Mouse (Mus musculus): ENCODE results near the gene Pax5. TPM values are rescaled to one million over a fixed set of nuclear protein-coding genes. Genes with fewer than 3 reads are reported as not detected.

Gene Pax5
- polyA plus RNA-seq, 1 experiment from 2014 or later: 0.26 TPM

- H3K9me3 ChIP-seq (replicated peaks): no peaks in the 10 kb centered on the region
- H3K36me3 ChIP-seq (replicated peaks): no peaks in the 10 kb centered on the region
- no peak for ATAC-seq (ENCODE audit: insufficient read depth)
- 57% methylated on average over 5 of the region's 5 CpGs for WGBS (ENCODE audit: insufficient replicate concordance)
- no peak overlapping the region for H3K27ac ChIP-seq (replicated peaks)
- H3K4me2 ChIP-seq: no peak overlapping the region
- no peak overlapping the region for H3K4me3 ChIP-seq (replicated peaks)
- no peaks in the 10 kb centered on the region for H3K27me3 ChIP-seq
- H3K4me1 ChIP-seq (replicated peaks): no peaks in the 10 kb centered on the region
- no peak overlapping the region for H3K9ac ChIP-seq
These were observed 171.8 kb downstream of the Pax5 start for GRCm38 (mm10) chr4:44538488-44538887.

- H3K9ac ChIP-seq: no peak overlapping the region
- ATAC-seq (ENCODE audit: insufficient read depth): no peak
- H3K27me3 ChIP-seq: no peaks in the 10 kb centered on the region
- 69% methylated on average over 4 of the region's 4 CpGs for WGBS (ENCODE audit: insufficient replicate concordance)
- H3K27ac ChIP-seq (replicated peaks): no peak overlapping the region
- no peaks in the 10 kb centered on the region for H3K36me3 ChIP-seq (replicated peaks)
- no peak overlapping the region for H3K4me3 ChIP-seq (replicated peaks)
- no peaks in the 10 kb centered on the region for H3K4me1 ChIP-seq (replicated peaks)
- H3K9me3 ChIP-seq (replicated peaks): no peaks in the 10 kb centered on the region
- H3K4me2 ChIP-seq: no peak overlapping the region
These were observed 173.5 kb downstream of the Pax5 start for GRCm38 (mm10) chr4:44536794-44537193.

GRCm38 (mm10) chr4:44535646-44536045 lies 174.6 kb downstream of the Pax5 start:
- H3K9me3 ChIP-seq (replicated peaks): no peaks in the 10 kb centered on the region
- no peak overlapping the region for H3K4me3 ChIP-seq (replicated peaks)
- WGBS (ENCODE audit: insufficient replicate concordance): 69% methylated on average over 4 of the region's 4 CpGs
- no peaks in the 10 kb centered on the region for H3K36me3 ChIP-seq (replicated peaks)
- H3K4me1 ChIP-seq (replicated peaks): no peaks in the 10 kb centered on the region
- H3K27me3 ChIP-seq: no peaks in the 10 kb centered on the region
- H3K27ac ChIP-seq (replicated peaks): no peak overlapping the region
- no peak for ATAC-seq (ENCODE audit: insufficient read depth)
- H3K4me2 ChIP-seq: no peak overlapping the region
- no peak overlapping the region for H3K9ac ChIP-seq

- no peak for ATAC-seq (ENCODE audit: insufficient read depth)
- Histone ChIP-seq H3K4me3 (replicated peaks) (no peak overlapping the region), H3K27me3 (no peaks in the 10 kb centered on the region), H3K9me3 (replicated peaks) (no peaks in the 10 kb centered on the region), H3K4me2 (no peak overlapping the region), H3K4me1 (replicated peaks) (no peaks in the 10 kb centered on the region), H3K36me3 (replicated peaks) (no peaks in the 10 kb centered on the region), H3K27ac (replicated peaks) (no peak overlapping the region), H3K9ac (no peak overlapping the region)
- WGBS (ENCODE audit: insufficient replicate concordance): 52% methylated on average over 5 of the region's 5 CpGs
These were observed 177.0 kb downstream of the Pax5 start for GRCm38 (mm10) chr4:44533286-44533685.

- no peaks in the 10 kb centered on the region for H3K27me3 ChIP-seq
- no peak overlapping the region for H3K27ac ChIP-seq (replicated peaks)
- WGBS (ENCODE audit: insufficient replicate concordance): 43% methylated on average over 5 of the region's 5 CpGs
- H3K4me2 ChIP-seq: no peak overlapping the region
- H3K9ac ChIP-seq: no peak overlapping the region
- no peaks in the 10 kb centered on the region for H3K36me3 ChIP-seq (replicated peaks)
- no peak overlapping the region for H3K4me3 ChIP-seq (replicated peaks)
- no peak for ATAC-seq (ENCODE audit: insufficient read depth)
- H3K9me3 ChIP-seq (replicated peaks): no peaks in the 10 kb centered on the region
- no peaks in the 10 kb centered on the region for H3K4me1 ChIP-seq (replicated peaks)
These were observed 177.6 kb downstream of the Pax5 start for GRCm38 (mm10) chr4:44532731-44533130.

- no peak overlapping the region for H3K9ac ChIP-seq
- WGBS (ENCODE audit: insufficient replicate concordance): 56% methylated on average over 3 of the region's 3 CpGs
- no peak overlapping the region for H3K4me3 ChIP-seq (replicated peaks)
- H3K27ac ChIP-seq (replicated peaks): no peak overlapping the region
- H3K36me3 ChIP-seq (replicated peaks): no peaks in the 10 kb centered on the region
- H3K27me3 ChIP-seq: no peaks in the 10 kb centered on the region
- ATAC-seq (ENCODE audit: insufficient read depth): no peak
- no peak overlapping the region for H3K4me2 ChIP-seq
- H3K4me1 ChIP-seq (replicated peaks): no peaks in the 10 kb centered on the region
- no peaks in the 10 kb centered on the region for H3K9me3 ChIP-seq (replicated peaks)
These were observed 185.0 kb downstream of the Pax5 start for GRCm38 (mm10) chr4:44525336-44525735.

GRCm38 (mm10) chr4:44518923-44519322 lies 191.4 kb downstream of the Pax5 start:
- no peak overlapping the region for H3K4me3 ChIP-seq (replicated peaks)
- no peak overlapping the region for H3K27ac ChIP-seq (replicated peaks)
- H3K4me2 ChIP-seq: no peak overlapping the region
- no peaks in the 10 kb centered on the region for H3K9me3 ChIP-seq (replicated peaks)
- H3K9ac ChIP-seq: no peak overlapping the region
- no peaks in the 10 kb centered on the region for H3K4me1 ChIP-seq (replicated peaks)
- WGBS (ENCODE audit: insufficient replicate concordance): 63% methylated on average over 11 of the region's 11 CpGs
- ATAC-seq (ENCODE audit: insufficient read depth): no peak
- no peaks in the 10 kb centered on the region for H3K36me3 ChIP-seq (replicated peaks)
- no peaks in the 10 kb centered on the region for H3K27me3 ChIP-seq

GRCm38 (mm10) chr4:44513981-44514380 lies 196.3 kb downstream of the Pax5 start:
- no peaks in the 10 kb centered on the region for H3K4me1 ChIP-seq (replicated peaks)
- H3K27ac ChIP-seq (replicated peaks): no peak overlapping the region
- H3K4me3 ChIP-seq (replicated peaks): no peak overlapping the region
- ATAC-seq (ENCODE audit: insufficient read depth): no peak
- H3K4me2 ChIP-seq: no peak overlapping the region
- no peaks in the 10 kb centered on the region for H3K36me3 ChIP-seq (replicated peaks)
- 0 out of 2 replicates have a peak, but pooled peaks cover 2% of the 10 kb centered on the region for H3K27me3 ChIP-seq
- no peaks in the 10 kb centered on the region for H3K9me3 ChIP-seq (replicated peaks)
- 64% methylated on average over 4 of the region's 4 CpGs for WGBS (ENCODE audit: insufficient replicate concordance)
- H3K9ac ChIP-seq: no peak overlapping the region

GRCm38 (mm10) chr4:44511682-44512081 lies 198.6 kb downstream of the Pax5 start:
- Histone ChIP-seq H3K9ac (no peak overlapping the region), H3K27ac (replicated peaks) (no peak overlapping the region), H3K4me1 (replicated peaks) (no peaks in the 10 kb centered on the region), H3K36me3 (replicated peaks) (no peaks in the 10 kb centered on the region), H3K4me3 (replicated peaks) (no peak overlapping the region), H3K9me3 (replicated peaks) (no peaks in the 10 kb centered on the region), H3K4me2 (no peak overlapping the region), H3K27me3 (peaks cover 15% of the 10 kb centered on the region; the same call in 1 of the 2 replicates)
- 12% methylated on average over 7 of the region's 7 CpGs for WGBS (ENCODE audit: insufficient replicate concordance)
- no peak for ATAC-seq (ENCODE audit: insufficient read depth)

GRCm38 (mm10) chr4:44508386-44509226 lies 201.7 kb downstream of the Pax5 start:
- no peaks in the 10 kb centered on the region for H3K36me3 ChIP-seq (replicated peaks)
- H3K27me3 ChIP-seq: peaks cover 15% of the 10 kb centered on the region; the same call in 1 of the 2 replicates
- H3K9me3 ChIP-seq (replicated peaks): no peaks in the 10 kb centered on the region
- no peak overlapping the region for H3K4me2 ChIP-seq
- no peaks in the 10 kb centered on the region for H3K4me1 ChIP-seq (replicated peaks)
- no peak overlapping the region for H3K4me3 ChIP-seq (replicated peaks)
- WGBS (ENCODE audit: insufficient replicate concordance): 26% methylated on average over 25 of the region's 25 CpGs
- ATAC-seq (ENCODE audit: insufficient read depth): no peak
- no peak overlapping the region for H3K27ac ChIP-seq (replicated peaks)
- no peak overlapping the region for H3K9ac ChIP-seq

GRCm38 (mm10) chr4:44507861-44508260 lies 202.4 kb downstream of the Pax5 start:
- Histone ChIP-seq H3K4me3 (replicated peaks) (no peak overlapping the region), H3K4me1 (replicated peaks) (no peaks in the 10 kb centered on the region), H3K9me3 (replicated peaks) (no peaks in the 10 kb centered on the region), H3K27ac (replicated peaks) (no peak overlapping the region), H3K27me3 (peaks cover 15% of the 10 kb centered on the region; the same call in 1 of the 2 replicates), H3K36me3 (replicated peaks) (no peaks in the 10 kb centered on the region), H3K4me2 (no peak overlapping the region), H3K9ac (no peak overlapping the region)
- WGBS (ENCODE audit: insufficient replicate concordance): 51% methylated on average over 14 of the region's 14 CpGs
- no peak for ATAC-seq (ENCODE audit: insufficient read depth)

- no peaks in the 10 kb centered on the region for H3K4me1 ChIP-seq (replicated peaks)
- H3K36me3 ChIP-seq (replicated peaks): no peaks in the 10 kb centered on the region
- H3K4me3 ChIP-seq (replicated peaks): no peak overlapping the region
- ATAC-seq (ENCODE audit: insufficient read depth): no peak
- H3K27me3 ChIP-seq: peaks cover 15% of the 10 kb centered on the region; the same call in 1 of the 2 replicates
- 53% methylated on average over 7 of the region's 7 CpGs for WGBS (ENCODE audit: insufficient replicate concordance)
- H3K9ac ChIP-seq: no peak overlapping the region
- H3K9me3 ChIP-seq (replicated peaks): no peaks in the 10 kb centered on the region
- no peak overlapping the region for H3K4me2 ChIP-seq
- no peak overlapping the region for H3K27ac ChIP-seq (replicated peaks)
These were observed 205.3 kb downstream of the Pax5 start for GRCm38 (mm10) chr4:44504998-44505397.

Measured in liver, embryonic 15.5 days (tissue).